Mouse (Mus musculus) forebrain, embryonic 10.5 days (tissue): ENCODE results near the gene Rere. TPM values are rescaled to one million over a fixed set of nuclear protein-coding genes. Genes with fewer than 3 reads are reported as not detected.

Source experiments
- DNase-seq: peaks from one replicate; pipeline ENCODE4 v3.0.0-alpha.2; 2017; ENCODE audit warnings: low spot score; ENCODE audit errors: extremely low spot score
- H3K27ac ChIP-seq: fragments of 300-500 bp; sonication (generic); 2 replicates; pipeline ENCODE4 v1.5.1; 2016; ENCODE audit warnings: mild to moderate bottlenecking
- H3K27me3 ChIP-seq: fragments of 300-500 bp; sonication (generic); 2 replicates; pipeline ENCODE4 v1.6.1; 2016; ENCODE audit warnings: mild to moderate bottlenecking; ENCODE audit not compliant: poor library complexity, severe bottlenecking
- H3K36me3 ChIP-seq: fragments of 300-500 bp; sonication (generic); replicated peaks from 2 replicates; pipeline ENCODE4 v1.6.1; 2016; ENCODE audit warnings: mild to moderate bottlenecking, moderate library complexity
- H3K4me1 ChIP-seq: fragments of 300-500 bp; sonication (generic); 2 replicates; pipeline ENCODE4 v1.6.1; 2016
- H3K4me3 ChIP-seq: fragments of 300-500 bp; sonication (generic); 2 replicates; pipeline ENCODE4 v1.5.1; 2016; ENCODE audit warnings: mild to moderate bottlenecking, moderate library complexity
- H3K9me3 ChIP-seq: fragments of 300-500 bp; sonication (generic); 2 replicates; pipeline ENCODE4 v1.6.1; 2016; ENCODE audit warnings: mild to moderate bottlenecking, moderate library complexity
- WGBS: fragments of 180-500 bp; shearing (Covaris S2); methylation state at CpG from one replicate; pipeline ENCODE4 v1.1.7; 2016; 5-methylcytosine and 5-hydroxymethylcytosine counted together
- polyA plus RNA-seq: library from polyadenylated mRNA; unstranded; fragments of >200 nt; fragmentation: Nextera tagmentation; extraction: Ambion mirVana; gene quantifications from 2 replicates; pipeline ENCODE4 v1.2.1, GENCODE M21; 2016

The Rere gene
- polyA plus RNA-seq, 1 experiment from 2014 or later, result 31.1 TPM

DNA sequence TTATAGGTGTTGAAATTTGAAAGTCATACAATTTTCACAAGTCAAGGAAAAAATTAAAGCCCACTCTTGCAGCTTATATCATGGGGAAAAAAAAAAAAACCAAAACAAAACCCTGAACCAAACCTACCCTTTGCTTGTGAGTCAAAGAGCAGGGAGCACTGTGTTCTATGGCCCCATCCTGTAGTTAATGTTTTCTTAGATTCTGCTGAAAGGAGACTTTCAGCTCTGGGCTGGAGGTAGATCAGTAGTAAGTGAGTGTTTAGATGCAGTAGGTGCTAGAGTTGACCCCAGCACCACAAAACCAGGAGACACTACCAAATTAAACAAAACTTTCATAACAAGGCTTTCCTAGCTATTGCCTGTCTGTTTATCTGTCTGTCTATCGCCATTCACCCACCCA, 133.3 kb downstream of the Rere start:
- Histone ChIP-seq H3K36me3 (peaks cover 40% of the 10 kb centered on the region), H3K4me3 (no peak overlapping the region), H3K27me3 (no peaks in the 10 kb centered on the region), H3K27ac (no peak overlapping the region), H3K9me3 (no peaks in the 10 kb centered on the region), H3K4me1 (peaks cover 10% of the 10 kb centered on the region)
- WGBS, result 95% methylated on average over 1 of the region's 1 CpGs
- no peak for DNase-seq

DNA sequence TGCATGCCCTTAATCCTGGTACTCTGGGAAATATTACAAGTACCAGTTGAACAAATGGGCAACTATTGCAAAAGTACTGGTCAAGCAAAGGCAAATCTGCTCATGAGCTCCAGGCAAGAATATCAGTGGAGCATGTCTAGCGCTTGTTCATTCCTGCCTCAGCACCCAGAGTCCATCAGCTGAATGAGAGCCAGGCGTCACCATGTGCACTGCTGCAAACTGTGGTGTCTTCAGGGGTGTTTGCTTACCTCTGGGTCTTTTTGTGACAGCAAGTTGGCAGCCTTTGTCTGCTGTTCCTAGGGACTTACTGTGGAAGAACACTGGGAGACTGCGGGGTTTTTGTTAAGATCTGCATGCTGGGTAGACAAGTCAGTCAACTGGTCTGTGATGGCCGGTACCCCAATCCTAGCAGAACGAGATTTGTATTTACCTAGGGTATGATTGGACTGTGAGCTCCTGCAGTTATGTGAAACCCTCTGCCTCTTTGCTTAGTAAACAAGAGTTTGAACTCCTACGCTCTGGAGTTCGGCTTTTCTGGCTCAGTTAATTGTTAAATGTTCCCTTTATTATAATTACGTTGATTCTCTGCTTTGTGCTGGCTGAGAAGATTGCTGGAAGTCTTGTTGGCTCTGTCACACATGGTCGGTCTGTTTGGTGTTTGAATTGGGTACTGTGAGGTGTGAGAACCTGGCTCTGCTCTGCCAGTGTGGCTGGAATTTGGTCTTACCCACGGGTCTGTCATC, 134.0 kb downstream of the Rere start:
- Histone ChIP-seq H3K27me3 (no peaks in the 10 kb centered on the region), H3K4me3 (no peak overlapping the region), H3K36me3 (peaks cover 36% of the 10 kb centered on the region), H3K27ac (no peak overlapping the region), H3K4me1 (peaks cover 10% of the 10 kb centered on the region), H3K9me3 (no peaks in the 10 kb centered on the region)
- WGBS, result 80% methylated on average over 10 of the region's 10 CpGs
- no peak for DNase-seq

DNA sequence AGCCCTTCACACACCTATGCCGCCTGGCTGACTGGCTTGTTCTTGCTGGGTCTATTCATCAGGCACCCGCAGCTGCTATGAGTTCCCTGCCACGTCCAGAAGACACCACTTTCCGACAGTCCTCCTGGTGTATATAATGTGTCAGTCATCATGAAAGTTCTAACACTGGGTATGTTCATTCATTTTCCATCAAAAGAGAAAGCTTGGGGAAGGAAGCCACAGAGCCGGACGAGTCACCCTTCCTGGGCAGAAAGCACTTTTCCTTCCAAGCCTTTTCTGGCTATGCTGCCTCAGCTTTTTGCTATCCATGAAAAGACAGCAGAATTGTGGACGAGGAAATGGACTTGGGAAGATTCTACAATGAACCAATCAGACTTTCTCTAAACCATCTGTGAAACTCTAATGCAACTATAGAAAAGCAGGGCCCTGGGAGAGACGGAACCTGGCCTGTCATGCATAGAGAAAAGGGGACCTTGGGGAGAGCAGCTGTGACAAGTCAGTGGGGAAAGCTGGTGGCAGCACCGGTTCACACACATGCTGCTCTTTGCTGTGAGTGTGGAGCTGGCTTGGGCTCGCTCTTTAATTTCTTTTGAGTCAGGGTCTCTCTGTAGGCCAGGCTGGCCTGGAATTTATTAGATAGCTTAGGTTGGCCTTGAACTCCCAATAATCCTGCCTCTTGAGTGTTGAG, 139.3 kb downstream of the Rere start:
- peaks cover 10% of the 10 kb centered on the region for H3K4me1 ChIP-seq
- no peaks in the 10 kb centered on the region for H3K9me3 ChIP-seq
- H3K27ac ChIP-seq, result no peak overlapping the region
- DNase-seq, result no peak
- no peaks in the 10 kb centered on the region for H3K27me3 ChIP-seq
- WGBS, result 88% methylated on average over 10 of the region's 10 CpGs
- peaks cover 30% of the 10 kb centered on the region for H3K36me3 ChIP-seq
- no peak overlapping the region for H3K4me3 ChIP-seq

DNA sequence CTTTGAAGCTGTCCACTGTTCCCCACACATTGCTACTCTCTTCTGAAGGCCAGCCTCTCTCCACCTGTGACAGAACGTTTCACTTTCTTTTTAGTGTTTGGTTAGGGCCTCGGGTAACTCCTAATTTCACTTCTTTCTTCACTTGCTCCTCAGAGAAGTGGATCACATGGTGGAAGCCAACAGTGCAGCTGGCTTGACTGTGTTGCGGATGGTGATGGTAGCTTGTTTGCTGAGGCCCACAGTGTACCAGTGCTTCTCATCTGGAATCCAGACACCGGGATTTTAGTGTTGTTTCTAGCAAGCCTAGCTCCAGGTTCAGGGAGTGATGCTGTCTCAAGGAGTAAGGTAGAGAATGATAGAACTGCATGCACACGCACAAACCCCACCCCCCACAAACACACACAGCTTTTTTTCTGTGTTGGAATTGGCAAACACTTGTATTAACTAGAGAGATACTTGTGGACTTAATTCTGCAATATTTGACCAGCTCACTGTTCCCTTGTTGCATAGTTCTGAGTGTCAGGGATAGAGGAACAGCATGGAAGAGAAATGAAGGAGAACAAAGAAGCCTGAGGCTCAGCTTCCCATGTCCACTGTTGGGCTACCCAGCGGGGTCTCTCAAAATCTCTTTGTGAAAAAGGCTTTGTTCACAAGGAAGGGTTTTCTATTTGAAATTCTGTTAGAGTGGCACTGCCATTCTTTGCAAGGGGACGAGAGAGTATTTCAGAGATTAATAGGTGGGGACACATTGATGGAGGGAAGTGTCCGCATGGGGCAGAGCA, 144.8 kb downstream of the Rere start:
- H3K36me3 ChIP-seq, result peaks cover 28% of the 10 kb centered on the region
- WGBS, result 45% methylated on average over 8 of the region's 8 CpGs
- peaks cover 51% of the 10 kb centered on the region for H3K4me1 ChIP-seq
- H3K27ac ChIP-seq, result peak overlapping the region; percentile 83
- H3K27me3 ChIP-seq, result no peaks in the 10 kb centered on the region
- peak overlapping the region; percentile 25; the same call in 1 of the 2 replicates for H3K4me3 ChIP-seq
- peak; percentile 31 for DNase-seq
- H3K9me3 ChIP-seq, result no peaks in the 10 kb centered on the region

DNA sequence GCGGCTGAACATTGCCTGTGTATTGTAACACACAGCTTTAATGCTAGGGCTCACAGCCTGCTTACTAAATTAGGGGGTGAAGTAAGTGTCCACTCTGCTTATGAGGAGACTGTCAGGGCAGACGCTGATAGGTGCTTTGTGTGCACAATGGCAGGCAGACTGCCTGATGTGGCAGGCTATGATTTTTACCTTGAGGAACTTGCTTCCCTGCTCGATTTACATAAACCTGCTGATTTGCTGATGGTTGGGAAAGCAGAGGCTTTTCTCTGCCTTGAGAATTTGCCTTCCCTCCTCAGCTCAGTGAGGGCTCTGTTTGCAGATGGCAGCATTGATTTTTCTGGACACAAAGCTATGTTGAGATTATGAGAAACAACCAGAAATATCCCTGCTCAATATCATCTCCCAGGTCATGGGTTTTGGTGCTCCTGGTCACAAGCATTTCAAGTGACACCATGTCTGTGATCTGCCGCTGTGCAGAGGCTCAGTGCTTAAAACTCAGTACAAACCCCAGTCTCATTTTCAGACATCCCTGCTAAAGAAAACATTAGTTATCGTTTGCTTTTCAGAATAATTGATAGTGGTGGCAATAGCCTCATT, 145.5 kb downstream of the Rere start:
- WGBS, result 34% methylated on average over 5 of the region's 5 CpGs
- no peak for DNase-seq
- peak overlapping the region; percentile 83 for H3K27ac ChIP-seq

DNA sequence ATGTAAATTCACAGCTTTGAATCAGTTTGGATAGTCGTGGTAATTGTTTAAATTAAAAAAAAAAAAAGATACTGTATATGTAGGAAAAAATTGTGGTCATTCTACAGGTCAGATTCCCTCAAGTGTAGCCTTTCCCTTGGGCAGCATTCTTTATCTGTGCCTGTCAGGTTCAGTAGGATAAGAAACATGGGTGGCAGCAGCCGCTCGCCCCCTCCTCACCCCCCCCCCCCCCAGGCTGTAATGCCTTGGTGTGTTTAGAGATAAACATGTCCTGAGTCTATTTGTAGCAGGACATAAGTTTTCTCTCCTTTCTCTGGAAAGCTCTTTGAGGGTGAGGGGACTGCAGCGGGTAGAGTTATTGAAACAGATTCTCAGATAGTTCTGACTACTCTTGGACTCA, 147.3 kb downstream of the Rere start:
- 0 out of 2 replicates have a peak overlapping the region, but pooled peaks have one; percentile 25 for H3K27ac ChIP-seq
- peaks cover 32% of the 10 kb centered on the region for H3K36me3 ChIP-seq
- H3K9me3 ChIP-seq, result no peaks in the 10 kb centered on the region
- no peaks in the 10 kb centered on the region for H3K27me3 ChIP-seq
- WGBS, result 80% methylated on average over 4 of the region's 4 CpGs
- peaks cover 54% of the 10 kb centered on the region for H3K4me1 ChIP-seq
- no peak for DNase-seq
- H3K4me3 ChIP-seq, result no peak overlapping the region

More for the DNA sequence above, 145.5 kb downstream of the Rere start:
- Histone ChIP-seq H3K4me1 (peaks cover 54% of the 10 kb centered on the region), H3K36me3 (peaks cover 27% of the 10 kb centered on the region), H3K27me3 (no peaks in the 10 kb centered on the region), H3K4me3 (peak overlapping the region; percentile 25; the same call in 1 of the 2 replicates), H3K9me3 (no peaks in the 10 kb centered on the region)

DNA sequence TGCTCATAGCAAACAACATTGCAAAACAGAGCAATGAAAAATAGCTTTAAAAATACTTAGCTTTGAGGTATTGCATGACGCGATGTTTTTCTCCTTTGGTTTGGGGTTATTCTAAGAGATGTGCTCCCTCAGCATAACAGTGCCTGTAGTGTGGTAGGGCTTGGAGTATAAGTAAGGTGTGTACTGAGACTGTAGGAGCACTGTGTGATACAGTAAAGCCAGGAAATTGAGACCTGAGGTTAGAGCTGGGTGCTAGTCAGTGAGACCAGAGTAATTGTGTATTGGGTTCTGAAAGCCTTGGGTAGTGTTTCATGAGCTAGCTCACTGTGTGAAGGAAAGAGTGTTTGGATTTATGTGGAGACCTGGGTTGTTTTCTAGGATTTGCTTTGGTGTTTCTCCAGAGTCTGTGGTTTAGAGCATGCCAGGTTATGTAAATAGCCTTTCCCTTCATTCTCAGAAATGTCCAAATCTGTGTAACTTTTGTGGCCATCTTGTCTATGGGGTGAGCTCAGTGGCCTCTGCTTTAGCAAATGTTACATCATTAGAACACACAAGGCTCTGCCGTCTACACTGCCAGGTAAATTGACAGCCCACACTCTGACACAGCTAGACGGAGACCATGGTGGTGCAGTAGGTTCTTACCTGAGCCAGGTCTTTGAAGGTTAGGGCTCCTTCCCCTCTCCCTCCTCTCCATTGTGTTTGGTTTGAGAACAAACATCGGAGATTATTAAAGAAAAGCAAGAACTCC, 152.6 kb downstream of the Rere start:
- Histone ChIP-seq H3K27me3 (no peaks in the 10 kb centered on the region), H3K4me1 (peaks cover 28% of the 10 kb centered on the region)

DNA sequence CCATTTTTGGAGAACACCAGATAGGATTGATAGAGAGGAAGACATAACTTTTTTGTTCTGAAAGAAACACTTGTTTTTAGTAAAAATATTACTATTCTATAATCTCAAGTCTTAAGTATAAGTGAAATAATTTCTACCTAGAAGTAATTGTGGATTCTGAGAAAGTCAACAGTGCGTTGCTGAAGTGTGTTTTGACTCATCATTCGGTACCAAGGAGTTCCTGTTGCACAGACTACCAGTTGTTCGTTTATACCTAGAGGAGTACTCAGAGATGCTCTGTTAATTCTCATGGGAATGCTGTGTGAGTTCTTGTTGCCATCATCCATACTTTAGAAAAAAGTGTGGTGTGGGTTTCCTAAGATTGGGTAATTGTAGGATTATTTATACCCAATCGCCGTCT, 154.1 kb downstream of the Rere start:
- Histone ChIP-seq H3K9me3 (no peaks in the 10 kb centered on the region), H3K4me1 (peaks cover 24% of the 10 kb centered on the region), H3K27me3 (no peaks in the 10 kb centered on the region), H3K27ac (no peak overlapping the region), H3K36me3 (peaks cover 47% of the 10 kb centered on the region), H3K4me3 (no peak overlapping the region)
- DNase-seq, result no peak
- WGBS, result 93% methylated on average over 5 of the region's 5 CpGs

More for the DNA sequence above, 152.6 kb downstream of the Rere start:
- Histone ChIP-seq H3K9me3 (no peaks in the 10 kb centered on the region), H3K4me3 (no peak overlapping the region), H3K36me3 (peaks cover 39% of the 10 kb centered on the region), H3K27ac (no peak overlapping the region)
- no peak for DNase-seq
- 91% methylated on average over 5 of the region's 5 CpGs for WGBS

DNA sequence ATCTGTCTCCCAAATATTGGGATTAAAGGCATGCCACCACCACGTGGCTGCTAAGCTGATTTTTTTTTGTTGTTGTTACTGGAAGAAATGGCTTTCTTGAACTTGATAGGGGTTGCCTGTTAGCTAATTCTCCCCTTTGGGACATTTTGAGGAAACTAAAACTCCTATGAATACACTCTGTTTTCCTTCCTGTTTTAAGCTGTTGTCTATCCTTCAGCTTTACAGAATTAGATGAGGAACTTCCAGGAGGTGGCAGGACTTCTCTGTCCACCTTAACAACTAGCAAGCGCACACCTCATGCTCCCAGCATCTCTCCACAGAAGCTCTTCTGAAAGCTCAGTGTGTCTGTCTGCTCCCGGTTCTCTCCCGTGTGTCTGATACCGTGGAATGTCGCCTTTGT, 157.2 kb downstream of the Rere start:
- Histone ChIP-seq H3K36me3 (peaks cover 41% of the 10 kb centered on the region), H3K4me1 (peaks cover 45% of the 10 kb centered on the region), H3K4me3 (no peak overlapping the region), H3K27me3 (no peaks in the 10 kb centered on the region), H3K27ac (no peak overlapping the region), H3K9me3 (no peaks in the 10 kb centered on the region)
- DNase-seq, result no peak
- 87% methylated on average over 6 of the region's 6 CpGs for WGBS

DNA sequence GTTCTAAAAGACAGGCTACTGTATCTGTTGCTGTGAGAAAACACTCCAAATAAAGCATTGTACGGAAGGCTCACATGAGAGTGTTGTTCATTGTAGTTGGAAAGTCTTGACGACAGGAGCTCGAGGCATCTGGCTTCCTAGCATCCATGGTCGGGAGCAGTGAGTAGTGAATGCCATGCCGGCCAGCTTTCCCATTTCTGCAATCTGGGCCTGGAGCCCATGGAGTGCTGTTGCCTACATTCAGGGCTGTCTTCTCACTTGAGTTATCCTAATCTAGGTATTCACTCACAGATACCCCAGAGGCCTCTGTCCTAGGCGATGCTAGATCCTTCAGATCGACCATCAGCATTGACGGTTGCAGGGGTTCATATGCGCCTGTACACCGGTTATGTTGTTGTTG, 160.5 kb downstream of the Rere start:
- WGBS, result 86% methylated on average over 10 of the region's 10 CpGs
- Histone ChIP-seq H3K27me3 (no peaks in the 10 kb centered on the region), H3K27ac (no peak overlapping the region), H3K9me3 (no peaks in the 10 kb centered on the region), H3K4me3 (no peak overlapping the region), H3K4me1 (peaks cover 65% of the 10 kb centered on the region), H3K36me3 (peaks cover 35% of the 10 kb centered on the region)
- no peak for DNase-seq

DNA sequence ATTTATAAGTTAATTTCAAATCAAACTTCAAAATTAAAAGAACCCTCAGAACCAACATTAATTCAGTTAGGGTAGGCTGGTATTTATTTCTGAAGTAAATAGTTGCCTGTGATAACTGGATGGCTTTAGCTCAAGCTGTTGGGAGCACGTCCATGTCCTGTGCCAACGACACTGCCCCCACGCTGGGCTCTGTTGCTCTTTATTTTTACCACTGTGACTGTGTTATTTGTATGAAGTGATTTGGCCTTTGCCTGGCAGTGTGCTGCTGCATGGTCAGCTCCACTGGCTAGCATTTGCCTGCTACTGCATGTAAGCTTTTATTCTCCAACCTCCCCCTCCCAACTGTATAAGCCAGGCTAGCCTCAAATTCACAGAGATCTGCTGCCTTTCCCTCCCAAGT, 162.6 kb downstream of the Rere start:
- Histone ChIP-seq H3K36me3 (peaks cover 31% of the 10 kb centered on the region), H3K27ac (no peak overlapping the region), H3K9me3 (no peaks in the 10 kb centered on the region), H3K4me1 (peaks cover 85% of the 10 kb centered on the region), H3K27me3 (no peaks in the 10 kb centered on the region), H3K4me3 (no peak overlapping the region)
- 94% methylated on average over 3 of the region's 3 CpGs for WGBS
- no peak for DNase-seq

DNA sequence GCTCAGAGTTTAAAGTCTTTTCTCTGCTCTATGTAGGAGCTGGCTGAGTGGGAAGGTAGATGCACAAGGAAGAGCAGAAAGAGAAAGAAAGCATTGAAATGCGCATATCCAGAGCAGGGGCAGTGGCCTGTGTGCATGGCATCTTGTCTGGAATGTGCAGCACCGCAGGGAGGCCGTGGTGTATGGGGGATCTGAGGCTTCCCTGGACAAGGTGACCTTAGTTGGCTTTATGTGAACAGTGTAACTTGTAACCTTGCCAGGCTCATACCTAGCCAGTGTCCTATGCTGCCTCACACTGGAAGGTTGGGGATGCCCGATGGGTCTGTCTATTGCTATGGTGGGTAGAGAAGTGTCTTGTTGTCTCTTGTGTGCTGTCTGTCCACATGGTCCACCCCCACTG, 165.2 kb downstream of the Rere start:
- H3K4me1 ChIP-seq, result peaks cover 81% of the 10 kb centered on the region

More for the DNA sequence above, 165.2 kb downstream of the Rere start:
- Histone ChIP-seq H3K36me3 (peaks cover 13% of the 10 kb centered on the region), H3K27ac (0 out of 2 replicates have a peak overlapping the region, but pooled peaks have one; percentile 12), H3K9me3 (no peaks in the 10 kb centered on the region), H3K4me3 (no peak overlapping the region), H3K27me3 (no peaks in the 10 kb centered on the region)
- DNase-seq, result no peak
- 89% methylated on average over 4 of the region's 4 CpGs for WGBS
